Mouse (Mus musculus) spleen, postnatal 36 days (tissue): ENCODE data around the gene Ube2l3.
"Not testable (repeated sequence)": the region's sequence is repeated elsewhere in the genome, so short reads cannot be mapped to it uniquely, and the experiment has no call there.

Experiments
- DNase-seq, 2 experiments: peaks; one replicate each; pipeline ENCODE4 v3.0.0; 2022; ENCODE audit warnings: low spot score in 2 of 2, mixed read lengths in 1 of 2

Gene Ube2l3

GRCm38 (mm10) chr16:17202549-17202948 lies at the start of gene Ube2l3:
Ube2l3 (minus strand) TSS chr16:17202649.
- DNase-seq: no peak

DNA sequence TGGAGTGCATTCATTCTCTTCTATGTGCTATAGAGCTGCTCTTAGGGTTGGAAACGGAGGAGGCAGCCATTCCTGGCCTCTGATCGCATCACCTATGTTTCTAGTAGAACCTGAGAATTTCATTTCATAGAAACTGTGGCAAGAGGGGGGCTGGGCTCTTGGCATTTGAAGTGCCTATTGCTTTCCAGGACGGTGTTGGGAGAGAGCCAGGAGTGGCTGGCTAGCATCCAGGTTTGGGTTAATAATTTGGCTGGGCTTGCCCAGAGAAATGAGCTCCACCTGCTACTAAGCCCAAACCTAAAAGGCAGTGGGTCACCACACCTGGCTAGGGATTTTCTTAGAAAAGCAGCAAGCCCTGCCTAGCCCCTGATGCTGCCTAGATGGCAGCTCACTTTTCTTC lies 49.1 kb upstream of the Ube2l3 start:
- DNase-seq: no peak

- DNase-seq: no peak
Measured at GRCm38 (mm10) chr16:17249135-17249534, 46.7 kb upstream of the Ube2l3 start.

GRCm38 (mm10) chr16:17247727-17248126 lies 45.3 kb upstream of the Ube2l3 start:
- no peak for DNase-seq

DNA sequence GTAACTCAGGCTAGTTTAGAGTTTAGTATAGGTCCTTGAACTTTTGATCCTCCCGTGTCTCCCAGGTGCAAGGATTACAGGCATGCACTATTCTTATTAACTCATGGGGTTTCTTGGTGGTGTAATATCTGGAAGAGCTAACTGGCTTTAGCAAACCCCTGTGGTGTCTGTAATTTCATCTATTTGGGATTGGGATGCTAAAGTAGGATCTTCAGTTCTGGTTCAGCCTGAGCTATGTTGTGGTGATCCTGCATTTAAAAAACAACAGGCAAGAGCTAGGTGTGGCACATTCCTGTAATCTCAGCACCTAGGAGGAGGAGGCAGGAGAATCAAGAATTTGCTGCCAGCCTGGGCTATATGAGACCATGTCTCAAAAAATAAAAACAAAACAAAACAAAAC lies 42.5 kb upstream of the Ube2l3 start:
- DNase-seq: no peak

DNA sequence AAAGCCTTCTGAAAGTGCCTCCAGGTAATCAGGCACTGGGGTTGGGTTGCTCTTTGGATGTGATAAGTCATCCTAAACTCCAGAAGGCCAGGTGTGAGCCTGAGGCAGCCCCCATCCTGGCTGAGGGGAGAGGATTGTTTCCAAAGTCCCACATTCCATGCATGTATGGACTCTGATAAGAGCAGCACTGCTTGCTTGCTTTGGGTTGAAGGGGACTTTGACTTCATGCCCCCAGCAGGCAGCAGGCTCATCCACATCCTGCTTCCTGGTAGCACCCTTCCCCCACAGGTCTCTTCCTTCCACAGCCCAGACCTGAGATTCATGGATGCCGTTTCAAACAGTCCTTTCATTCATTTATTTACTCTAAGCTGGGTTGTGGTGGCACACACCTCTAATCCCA lies 41.3 kb upstream of the Ube2l3 start:
- DNase-seq: no peak

DNA sequence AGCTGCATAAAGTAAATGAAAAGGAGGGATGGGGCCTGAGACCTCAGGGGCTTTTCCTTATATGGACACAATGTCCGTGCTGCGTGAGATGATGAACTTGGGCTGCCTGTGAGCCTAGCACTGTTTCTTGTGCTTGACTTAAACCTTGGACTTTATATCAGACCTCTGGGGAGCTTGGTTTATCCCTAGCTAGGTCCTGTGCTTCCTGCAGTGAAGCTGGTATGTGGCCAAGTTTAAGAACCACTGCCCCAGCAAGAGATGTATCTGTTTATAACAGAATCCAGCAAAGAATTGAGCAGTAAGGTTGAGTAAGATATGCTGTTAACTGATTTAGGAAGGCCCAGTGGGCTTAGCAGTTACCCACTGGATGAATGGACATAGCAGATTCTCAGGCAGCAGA lies 37.0 kb upstream of the Ube2l3 start:
- DNase-seq: no peak

DNA sequence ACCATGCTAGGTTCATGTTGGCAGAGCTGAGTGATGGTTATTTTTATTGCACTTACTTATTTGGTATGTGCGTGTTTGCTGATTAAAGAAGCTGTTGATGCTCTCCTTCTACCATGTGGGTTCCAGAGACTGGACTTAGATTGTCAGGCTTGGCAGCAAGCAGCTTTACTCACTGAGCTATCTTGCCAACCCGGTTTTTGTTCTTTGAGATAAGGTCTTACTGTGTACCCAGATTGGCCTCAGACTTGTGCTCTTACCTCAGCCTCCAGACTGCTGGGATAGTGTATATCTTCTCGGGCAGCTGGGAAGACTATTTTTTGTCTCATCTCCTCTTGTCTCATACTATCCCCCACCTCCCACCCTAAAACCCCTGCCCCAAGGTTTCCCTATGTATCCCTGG lies 35.2 kb upstream of the Ube2l3 start:
- no peak for DNase-seq

DNA sequence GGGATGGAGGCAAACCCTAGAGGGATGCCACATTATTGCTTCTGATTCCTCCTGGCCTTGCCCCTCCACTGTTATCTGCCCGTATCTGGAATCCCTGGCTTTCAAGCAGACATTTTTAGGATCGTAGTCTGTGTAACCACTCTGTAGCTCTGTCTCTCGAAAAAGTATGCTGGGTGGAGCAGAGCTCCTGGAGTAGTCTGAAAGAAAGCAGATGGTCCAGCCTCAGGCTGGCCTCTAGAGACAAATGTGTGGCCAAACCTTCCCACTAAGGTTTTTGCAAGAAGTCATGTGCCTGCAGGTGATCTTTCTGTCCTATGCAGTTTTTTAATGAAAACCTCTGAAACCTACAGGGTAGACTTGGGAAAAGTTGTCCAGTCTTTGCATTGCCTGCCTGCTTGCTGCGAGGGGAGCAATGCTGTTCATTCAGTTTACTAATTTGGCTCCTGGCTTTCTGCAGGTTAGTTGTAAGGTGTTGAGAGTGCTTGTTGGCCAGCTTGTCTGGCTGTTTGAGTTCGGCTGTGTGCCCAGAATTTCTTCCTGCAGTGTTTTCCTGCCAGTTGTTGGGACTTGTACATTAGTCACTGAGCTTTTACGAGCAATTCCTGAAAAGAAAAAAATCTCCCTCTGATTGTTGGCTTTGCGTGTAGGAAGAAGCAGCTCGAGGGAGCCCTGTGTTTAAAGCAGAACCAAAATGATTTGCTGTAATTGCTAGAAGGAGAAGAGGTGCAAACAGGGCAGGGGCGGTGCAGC lies 32.6 kb upstream of the Ube2l3 start:
- DNase-seq: no peak

- DNase-seq: no peak
Measured at GRCm38 (mm10) chr16:17234499-17234895, 32.0 kb upstream of the Ube2l3 start.

DNA sequence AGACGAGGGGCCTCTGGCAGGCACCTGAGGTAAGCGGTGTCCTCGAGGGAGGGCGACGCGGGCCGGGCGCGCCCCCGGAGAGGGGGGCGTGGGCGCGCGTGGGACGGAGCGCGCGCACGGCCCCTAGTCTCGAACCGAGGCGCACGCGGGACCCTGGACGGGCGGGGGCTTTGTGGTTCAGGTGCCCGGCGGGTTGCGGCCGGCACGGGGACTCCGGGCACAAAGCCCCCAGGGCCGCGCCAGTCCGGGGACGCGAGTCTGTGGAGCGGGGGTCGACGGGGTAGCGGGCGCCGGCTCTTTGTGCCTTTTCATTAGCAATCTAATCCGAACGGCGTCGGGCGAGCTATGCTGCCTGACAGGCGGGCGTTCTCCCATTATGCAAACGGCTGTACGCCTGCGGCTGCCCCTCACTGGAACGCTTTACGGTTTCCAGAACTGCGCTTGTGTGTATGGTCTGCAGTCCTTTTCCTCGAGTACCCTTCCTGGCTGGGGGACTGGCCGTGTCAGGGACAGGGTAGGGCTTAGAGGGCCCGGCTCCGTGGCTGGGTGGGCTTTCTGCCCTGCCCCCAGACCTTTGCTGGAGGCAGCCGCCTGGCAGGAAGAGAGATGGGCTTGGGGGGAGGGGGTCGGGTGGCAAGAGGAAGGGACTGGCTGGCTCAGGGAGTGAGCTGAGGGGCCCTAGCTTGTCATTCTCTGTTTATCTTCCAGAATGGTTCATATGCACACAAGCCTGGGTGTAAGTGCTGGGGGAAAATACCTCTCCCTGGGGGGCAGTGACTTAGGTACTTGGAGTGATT lies 31.5 kb upstream of the Ube2l3 start:
- peak in 1 of 2 experiments; percentile 16 for DNase-seq

DNA sequence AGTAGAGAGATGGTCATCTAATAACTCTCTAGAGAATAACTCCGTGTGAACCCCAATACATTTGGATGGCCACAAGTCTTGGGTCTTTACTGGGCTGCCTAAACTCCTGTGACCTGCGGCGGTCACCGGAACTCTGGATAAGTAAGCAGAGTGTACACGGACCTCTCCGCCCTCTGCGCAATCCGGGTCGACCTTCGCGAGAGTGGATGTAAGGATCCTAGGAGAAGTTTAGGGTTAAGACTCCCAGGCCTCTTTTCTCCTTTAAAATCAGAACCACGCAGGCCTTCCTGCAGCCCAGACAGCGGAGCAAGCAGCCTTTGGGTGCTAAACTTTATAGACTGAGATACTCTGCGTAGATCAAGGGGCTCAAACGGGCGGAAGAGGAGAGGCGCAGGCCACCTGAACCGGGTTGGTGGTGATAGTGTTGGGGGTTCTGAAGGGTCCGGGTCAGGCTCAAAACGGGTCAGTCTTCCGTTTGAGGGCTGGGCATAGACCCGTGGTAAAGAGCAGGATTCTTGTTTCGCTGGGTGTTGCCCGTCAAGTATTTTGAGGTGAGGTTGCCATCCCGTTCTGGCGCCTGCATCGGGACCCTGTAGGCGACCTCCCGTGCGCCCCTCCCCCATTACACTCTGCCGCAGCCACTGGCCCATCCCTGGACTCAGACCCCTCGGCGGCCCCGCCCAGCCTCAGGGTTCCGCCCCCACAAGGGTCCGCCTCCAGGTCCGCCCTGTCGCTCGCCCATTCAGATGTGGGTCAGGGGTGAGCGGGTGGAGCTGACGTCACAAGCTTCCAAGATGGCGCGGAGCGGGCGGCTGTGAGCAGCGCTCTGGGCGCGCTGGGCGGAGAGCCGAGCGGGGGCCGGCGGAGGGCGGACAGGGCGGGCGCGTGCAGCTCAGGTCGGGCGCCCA lies 30.6 kb upstream of the Ube2l3 start, which contains the start of gene Hic2:
TSS of gene Hic2 (plus strand) at position 779 of the 908 bp plus-strand sequence.
- DNase-seq: peak; percentile 91 to 92

DNA sequence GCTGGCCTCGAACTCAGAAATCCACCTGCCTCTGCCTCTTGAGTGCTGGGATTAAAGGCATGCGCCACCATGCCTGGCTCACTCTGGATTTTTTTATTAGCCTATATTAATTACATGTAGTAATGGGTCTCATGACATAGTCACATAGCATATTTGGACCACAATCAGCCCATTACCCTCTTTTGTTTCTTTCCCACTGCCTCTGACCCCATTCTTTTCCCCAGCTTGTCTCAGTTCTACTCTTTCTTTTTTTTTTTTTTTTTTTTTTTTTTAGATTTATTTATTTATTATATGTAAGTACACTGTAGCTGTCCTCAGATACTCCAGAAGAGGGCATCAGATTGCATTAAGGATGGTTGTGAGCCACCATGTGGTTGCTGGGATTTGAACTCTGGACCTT lies 29.1 kb upstream of the Ube2l3 start:
- not testable (repeated sequence) for DNase-seq

DNA sequence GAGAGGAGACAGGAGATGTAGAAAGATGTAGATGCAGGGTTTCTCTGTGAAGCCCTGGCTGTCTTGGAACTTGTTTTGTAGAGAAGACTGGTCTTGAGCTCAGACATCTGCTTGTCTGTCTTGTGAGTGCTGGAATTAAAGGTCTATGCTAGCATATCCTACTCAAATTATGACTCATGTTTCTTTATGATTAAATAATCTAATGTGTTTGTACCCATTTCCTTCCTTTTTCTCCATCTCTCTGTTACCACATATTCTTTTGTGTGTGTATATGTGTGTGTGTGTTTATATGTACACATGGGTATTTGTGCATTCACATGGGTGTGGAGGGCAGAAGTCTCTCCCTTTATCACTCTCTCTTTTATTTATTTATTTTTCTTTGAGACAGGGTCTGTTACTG lies 24.0 kb upstream of the Ube2l3 start:
- no peak for DNase-seq

DNA sequence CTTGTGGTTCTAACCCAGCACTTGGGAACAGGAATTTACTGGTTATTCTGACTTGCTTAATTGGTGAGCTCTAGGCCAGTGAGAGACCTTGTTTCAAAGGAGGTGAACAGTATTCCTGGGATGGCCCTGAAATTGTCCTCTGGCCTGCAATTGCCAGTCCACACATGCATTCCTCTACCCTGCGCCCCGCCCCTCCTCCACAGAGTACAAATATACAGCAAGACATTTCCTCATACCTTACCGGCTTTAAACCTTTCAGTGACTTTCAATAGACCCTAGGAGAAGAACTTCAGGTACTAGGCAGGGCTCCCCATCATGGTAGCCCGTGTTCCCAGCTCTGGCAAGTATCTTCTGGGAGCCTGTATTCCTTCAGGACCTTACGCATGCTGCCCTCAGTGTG lies 23.1 kb upstream of the Ube2l3 start:
- DNase-seq: no peak

GRCm38 (mm10) chr16:17222197-17222596 lies 19.7 kb upstream of the Ube2l3 start:
- DNase-seq: peak; percentile 82 to 87

DNA sequence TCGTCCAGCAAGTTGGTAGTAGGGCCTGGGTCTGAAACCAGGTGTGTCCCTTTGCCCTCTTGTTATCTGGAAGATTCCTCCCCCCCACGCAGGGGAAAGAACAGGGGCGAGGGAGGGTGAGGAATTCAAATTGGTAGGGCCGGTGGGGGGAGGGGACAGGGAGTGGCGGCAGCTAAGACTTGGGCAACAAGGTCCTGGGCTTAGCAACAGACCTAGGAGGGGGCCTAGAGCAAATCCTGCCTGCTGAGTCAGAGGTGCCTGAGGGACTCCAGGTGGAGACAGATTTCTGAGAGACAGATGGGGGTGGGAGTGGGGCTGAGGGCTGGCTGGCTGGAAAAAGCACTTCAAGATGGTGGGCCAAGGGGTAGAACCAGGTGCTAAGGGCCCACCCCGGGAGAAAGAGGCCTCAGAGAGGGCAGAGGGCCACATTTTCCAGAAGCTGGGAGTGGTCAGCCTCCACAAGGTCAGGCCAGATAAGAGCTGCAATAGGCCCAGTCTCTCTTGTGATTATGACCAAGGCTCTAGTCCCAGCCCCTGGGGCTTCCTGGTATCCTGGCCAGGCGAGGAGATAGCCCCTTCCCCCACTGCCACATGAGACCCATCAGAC lies 17.8 kb upstream of the Ube2l3 start:
- no peak for DNase-seq

GRCm38 (mm10) chr16:17216934-17217633 lies 14.6 kb upstream of the Ube2l3 start:
- no peak for DNase-seq

DNA sequence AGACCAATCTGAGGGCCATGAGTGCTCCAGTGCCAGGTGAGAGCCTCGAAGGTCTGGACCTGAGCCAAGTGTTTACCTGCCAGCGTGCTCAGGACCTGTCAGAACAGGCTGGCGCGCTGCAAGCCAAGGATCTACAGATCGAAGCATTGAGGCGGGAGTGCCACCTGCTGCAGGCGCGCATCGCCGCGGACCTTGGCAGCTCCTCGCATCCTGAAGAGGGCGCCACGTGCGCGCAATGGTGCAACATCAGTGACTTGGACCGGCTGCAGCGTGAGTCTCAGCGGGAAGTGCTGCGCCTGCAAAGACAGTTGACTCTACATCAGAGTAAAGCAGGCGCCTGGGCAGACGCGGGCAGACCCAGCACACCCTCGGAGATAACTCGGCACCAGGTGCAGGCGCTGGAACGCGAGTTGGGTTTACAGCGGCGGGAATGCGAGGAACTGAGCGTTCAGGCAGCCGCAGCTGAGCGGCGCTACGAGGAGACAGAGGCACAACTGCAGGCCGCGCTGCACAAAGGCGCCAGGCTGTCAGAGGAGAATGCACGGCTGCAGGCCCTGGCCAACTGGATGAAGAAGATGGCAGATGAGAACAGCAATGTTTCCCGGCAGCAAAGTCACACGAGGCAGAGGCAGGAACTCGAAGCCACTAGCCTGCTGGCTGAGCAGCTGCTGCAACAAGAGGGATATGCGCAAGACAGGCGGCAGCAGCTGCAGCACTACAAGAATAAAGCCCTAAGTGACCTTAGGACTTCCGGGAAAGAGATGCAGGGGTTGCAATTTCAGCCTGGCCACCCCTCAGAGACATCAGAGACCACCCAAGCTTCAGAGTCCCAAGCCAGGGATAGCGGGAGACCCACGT lies 7.8 kb upstream of the Ube2l3 start:
- DNase-seq: peak; percentile 89 to 90

GRCm38 (mm10) chr16:17209404-17209960 lies 7.0 kb upstream of the Ube2l3 start:
- DNase-seq: peak in 1 of 2 experiments; percentile 10
